Mouse (Mus musculus) kidney, adult 2 months (tissue): ENCODE results near the gene Bad.

ENCODE experiments used
- CTCF ChIP-seq: fragments of 200-500 bp; conservative IDR thresholded peaks from 2 replicates; pipeline ENCODE4 v1.5.1; 2011; ENCODE audit warnings: low read depth, mild to moderate bottlenecking, control low read depth, low read length, moderate library complexity, mixed read lengths; ENCODE audit not compliant: insufficient read depth, insufficient read length
- POLR2A ChIP-seq: fragments of 200-500 bp; IDR thresholded peaks from one replicate; pipeline ENCODE4 v1.6.1; 2011; ENCODE audit warnings: low read depth, low read length, control low read depth

- TF ChIP-seq CTCF (no peak), POLR2A (peak; percentile 4)
These were observed 21.6 kb upstream of the Bad start for GRCm38 (mm10) chr19:6919876-6920740.
